Mouse (Mus musculus): Measurements from ENCODE around the gene Galnt12.
"Not testable (repeated sequence)": the region's sequence is repeated elsewhere in the genome, so short reads cannot be mapped to it uniquely, and the experiment has no call there.

The Galnt12 gene

GRCm38 (mm10) chr4:47091493-47092386 is at the start of gene Galnt12:
TSS of gene Galnt12 (plus strand) at chr4:47091909.
- DNase-seq, result peak; percentile 27

- DNase-seq, result peak; percentile 46
Measured at GRCm38 (mm10) chr4:47043866-47044265, 47.8 kb upstream of the Galnt12 start.

- DNase-seq, result peak; percentile 52
Measured at GRCm38 (mm10) chr4:47046974-47047373, 44.7 kb upstream of the Galnt12 start.

GRCm38 (mm10) chr4:47047765-47048164 is 43.9 kb upstream of the Galnt12 start:
- DNase-seq, result no peak

GRCm38 (mm10) chr4:47049216-47049615 is 42.5 kb upstream of the Galnt12 start:
- peak; percentile 44 for DNase-seq

GRCm38 (mm10) chr4:47050167-47050566 is 41.5 kb upstream of the Galnt12 start:
- DNase-seq, result peak; percentile 95

GRCm38 (mm10) chr4:47050642-47051381 is 40.9 kb upstream of the Galnt12 start:
- peak; percentile 79 for DNase-seq

GRCm38 (mm10) chr4:47051905-47052304 is 39.8 kb upstream of the Galnt12 start:
- peak; percentile 55 for DNase-seq

GRCm38 (mm10) chr4:47055170-47055569 is 36.5 kb upstream of the Galnt12 start:
- not testable (repeated sequence) for DNase-seq

- no peak for DNase-seq
Measured at GRCm38 (mm10) chr4:47055570-47056080, 36.1 kb upstream of the Galnt12 start.

- peak; percentile 83 for DNase-seq
Measured at GRCm38 (mm10) chr4:47056791-47057509, 34.8 kb upstream of the Galnt12 start, which contains the start of gene Anks6. TSS of gene Anks6 (minus strand) at chr4:47057427.

- no peak for DNase-seq
Measured at GRCm38 (mm10) chr4:47057510-47058325, 34.0 kb upstream of the Galnt12 start.

GRCm38 (mm10) chr4:47060900-47061299 is 30.8 kb upstream of the Galnt12 start:
- DNase-seq, result no peak

- DNase-seq, result no peak
Measured at GRCm38 (mm10) chr4:47075054-47075453, 16.7 kb upstream of the Galnt12 start.

GRCm38 (mm10) chr4:47079997-47080646 is 11.6 kb upstream of the Galnt12 start:
- no peak for DNase-seq

- DNase-seq, result no peak
Measured at GRCm38 (mm10) chr4:47080647-47081010, 11.1 kb upstream of the Galnt12 start.

GRCm38 (mm10) chr4:47083824-47084223 is 7.9 kb upstream of the Galnt12 start:
- DNase-seq, result no peak

GRCm38 (mm10) chr4:47088671-47089070 is 3.0 kb upstream of the Galnt12 start:
- DNase-seq, result peak; percentile 22

- peak; percentile 9 for DNase-seq
Measured at GRCm38 (mm10) chr4:47092387-47093021, 795 bp downstream of the Galnt12 start.

- DNase-seq, result no peak
Measured at GRCm38 (mm10) chr4:47093161-47093560, 1.5 kb downstream of the Galnt12 start.

- DNase-seq, result no peak
Measured at GRCm38 (mm10) chr4:47093647-47094046, 1.9 kb downstream of the Galnt12 start.

Measured in kidney, adult 18-20 months (tissue).